Mouse (Mus musculus) midbrain, embryonic 12.5 days (tissue): ENCODE results near the gene Gpam. TPM values are rescaled to one million over a fixed set of nuclear protein-coding genes. Genes with fewer than 3 reads are reported as not detected.

Experiments
- ATAC-seq: fragments of 200-750 bp; cut with Nextera tagmentation; 2 replicates; pipeline ENCODE4 v1.8.0; 2017; ENCODE audit warnings: low read depth, moderate TSS enrichment, moderate library complexity; ENCODE audit not compliant: low FRiP score
- H3K27ac ChIP-seq: fragments of 300-500 bp; sonication (generic); replicated peaks from 2 replicates; pipeline ENCODE4 v1.5.1; 2016; ENCODE audit warnings: mild to moderate bottlenecking
- H3K27me3 ChIP-seq: fragments of 300-500 bp; sonication (generic); 2 replicates; pipeline ENCODE4 v1.6.1; 2016; ENCODE audit warnings: mild to moderate bottlenecking
- H3K36me3 ChIP-seq: fragments of 300-500 bp; sonication (generic); 2 replicates; pipeline ENCODE4 v1.6.1; 2016
- H3K4me1 ChIP-seq: fragments of 300-500 bp; sonication (generic); 2 replicates; pipeline ENCODE4 v1.6.1; 2016
- H3K4me2 ChIP-seq: fragments of 300-500 bp; sonication (generic); replicated peaks from 2 replicates; pipeline ENCODE4 v1.6.1; 2016; ENCODE audit warnings: mild to moderate bottlenecking, moderate library complexity
- H3K4me3 ChIP-seq: fragments of 300-500 bp; sonication (generic); 2 replicates; pipeline ENCODE4 v1.5.1; 2016; ENCODE audit warnings: mild to moderate bottlenecking
- H3K9ac ChIP-seq: fragments of 300-500 bp; sonication (generic); replicated peaks from 2 replicates; pipeline ENCODE4 v1.6.1; 2016; ENCODE audit warnings: mild to moderate bottlenecking, moderate library complexity
- H3K9me3 ChIP-seq: fragments of 300-500 bp; sonication (generic); 2 replicates; pipeline ENCODE4 v1.6.1; 2016; ENCODE audit warnings: mild to moderate bottlenecking
- WGBS: fragments of 180-500 bp; shearing (Covaris S2); methylation state at CpG from one replicate; pipeline ENCODE4 v1.1.7; 2016; 5-methylcytosine and 5-hydroxymethylcytosine counted together
- polyA plus RNA-seq: library from polyadenylated mRNA; unstranded; fragments of >200 nt; fragmentation: Nextera tagmentation; extraction: Ambion mirVana; gene quantifications from 2 replicates; pipeline ENCODE4 v1.2.1, GENCODE M21; 2016

Gene Gpam
- polyA plus RNA-seq, 1 experiment from 2014 or later, result 26.2 TPM

DNA sequence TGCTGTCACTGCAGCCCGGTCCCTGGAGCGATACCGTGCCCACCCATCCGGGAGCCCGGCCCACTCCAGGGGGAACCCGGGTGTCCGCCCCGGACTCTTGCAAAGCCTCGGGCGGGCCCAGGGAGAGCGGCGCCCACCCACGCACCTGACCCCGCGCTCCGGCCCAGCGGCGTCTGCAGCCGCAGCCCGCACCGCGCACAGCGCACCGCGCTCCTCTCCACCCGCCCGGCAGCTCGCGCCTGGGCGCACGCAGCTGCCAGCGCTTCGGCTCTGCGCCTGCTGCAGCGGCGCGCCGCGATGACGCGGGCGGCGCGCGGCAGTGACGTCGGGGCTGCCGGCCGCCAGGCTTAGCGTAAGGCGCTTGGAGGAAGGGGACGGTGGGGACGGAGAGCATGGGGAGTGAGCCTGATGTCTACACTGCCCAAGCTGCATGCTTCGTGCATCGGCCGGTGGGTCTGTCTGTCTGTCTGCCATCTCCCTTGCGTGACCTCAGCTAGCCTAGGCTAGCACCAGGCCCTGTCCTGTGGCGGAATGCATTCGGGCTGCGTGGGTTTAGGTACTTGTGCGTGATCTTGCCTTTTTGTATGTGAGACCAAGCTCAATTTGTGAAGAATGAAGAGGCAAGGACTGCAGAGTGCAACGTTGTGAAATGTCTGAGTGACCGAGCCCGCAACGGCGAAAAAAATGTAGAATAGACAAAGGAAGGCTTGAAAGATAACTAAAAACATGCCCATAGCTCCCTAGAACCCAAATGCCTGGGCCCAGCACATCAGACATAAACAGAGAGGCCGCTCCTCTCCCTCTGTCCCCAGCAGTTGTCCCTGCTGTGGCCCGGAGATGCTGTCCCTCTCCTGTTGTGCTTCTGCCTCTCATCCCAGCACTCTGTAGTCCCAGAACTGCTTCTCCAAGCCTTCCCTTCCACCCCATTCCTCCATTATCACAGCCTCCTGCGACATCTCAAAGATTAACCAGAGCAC lies 27.6 kb downstream of the Gpam start:
- ATAC-seq, result peak; percentile 89
- peak overlapping the region; percentile 92 for H3K9ac ChIP-seq
- H3K27me3 ChIP-seq, result no peaks in the 10 kb centered on the region
- H3K9me3 ChIP-seq, result no peaks in the 10 kb centered on the region
- H3K4me2 ChIP-seq, result peak overlapping the region; percentile 98
- under 1% methylated on average over 51 of the region's 69 CpGs for WGBS
- H3K4me3 ChIP-seq, result peak overlapping the region; percentile 97
- H3K4me1 ChIP-seq, result peaks cover 22% of the 10 kb centered on the region
- H3K27ac ChIP-seq, result peak overlapping the region; percentile 86
- 0 out of 2 replicates have a peak, but pooled peaks cover 7% of the 10 kb centered on the region for H3K36me3 ChIP-seq

DNA sequence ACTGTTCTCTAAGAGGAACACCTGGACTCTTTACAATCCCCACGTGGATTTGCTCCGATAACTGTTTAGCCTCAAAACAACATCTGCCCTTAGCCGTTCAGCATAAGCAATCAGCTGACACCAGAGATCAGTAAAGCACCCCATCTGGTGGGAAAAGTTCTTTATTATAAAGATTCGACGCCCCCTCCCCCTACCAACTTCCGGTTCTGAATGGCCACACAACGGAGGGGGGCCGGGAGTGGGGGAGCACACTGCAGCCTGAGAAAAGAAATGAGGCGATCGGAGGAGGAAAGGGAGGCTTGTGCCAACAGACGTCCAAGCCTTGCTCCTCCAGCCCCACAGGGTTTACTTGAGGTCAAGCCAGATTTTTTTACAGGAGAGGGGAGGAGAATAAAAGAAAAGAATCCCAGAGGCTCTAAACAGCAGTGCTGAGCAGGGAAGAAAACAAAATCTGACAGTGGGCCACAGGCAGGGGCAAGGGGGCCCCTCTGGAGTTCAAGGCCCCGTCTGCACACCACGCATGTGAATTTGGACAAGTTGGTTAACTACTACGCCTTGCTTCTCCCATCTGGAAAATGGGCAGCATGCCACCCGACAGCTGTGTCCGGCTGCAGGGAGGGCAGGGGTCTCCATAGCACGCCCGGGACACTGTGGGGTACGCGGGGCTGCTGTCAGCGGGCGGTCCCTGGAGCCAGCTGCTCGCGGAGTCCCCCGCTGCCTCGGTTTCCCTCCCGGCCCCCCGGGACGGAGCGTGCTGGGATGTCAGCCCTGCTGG lies 28.4 kb downstream of the Gpam start:
- peak overlapping the region; percentile 98 for H3K4me2 ChIP-seq
- H3K36me3 ChIP-seq, result 0 out of 2 replicates have a peak, but pooled peaks cover 7% of the 10 kb centered on the region
- peaks cover 22% of the 10 kb centered on the region for H3K4me1 ChIP-seq
- peak overlapping the region; percentile 92 for H3K9ac ChIP-seq
- no peaks in the 10 kb centered on the region for H3K27me3 ChIP-seq
- no peaks in the 10 kb centered on the region for H3K9me3 ChIP-seq
- 2% methylated on average over 30 of the region's 30 CpGs for WGBS
- H3K4me3 ChIP-seq, result peak overlapping the region; percentile 97
- H3K27ac ChIP-seq, result peak overlapping the region; percentile 86
- ATAC-seq, result peak; percentile 74

DNA sequence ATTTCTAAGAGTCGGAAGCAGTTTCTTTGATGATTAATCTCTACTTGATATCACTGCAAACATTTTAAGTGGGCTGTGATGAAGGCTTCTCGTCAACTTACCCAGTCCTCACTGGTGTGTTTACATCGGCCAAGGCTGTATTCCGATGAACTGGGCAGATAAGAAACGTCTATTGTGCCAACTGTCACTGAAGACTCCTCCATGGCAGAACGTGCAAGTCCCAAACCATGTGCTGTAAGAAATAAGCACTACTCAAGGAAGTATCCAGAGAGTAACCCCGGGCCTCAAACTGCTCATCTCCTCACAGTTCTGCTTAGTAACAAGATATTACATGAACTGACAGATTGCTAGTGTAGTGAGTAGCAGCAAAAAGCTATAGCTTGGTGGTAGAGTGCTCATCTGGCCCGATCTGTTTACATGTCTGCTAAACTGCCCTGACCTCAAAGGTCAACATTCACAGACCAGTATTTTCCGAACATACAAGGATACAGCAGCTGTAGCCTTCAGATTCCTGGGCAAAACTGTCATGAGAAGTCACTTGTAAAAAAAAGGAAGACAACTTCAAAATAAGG lies 29.6 kb downstream of the Gpam start:
- 81% methylated on average over 9 of the region's 9 CpGs for WGBS
- H3K36me3 ChIP-seq, result peaks cover 14% of the 10 kb centered on the region; the same call in 1 of the 2 replicates
- no peak overlapping the region for H3K4me2 ChIP-seq
- H3K4me3 ChIP-seq, result no peak overlapping the region
- H3K4me1 ChIP-seq, result peaks cover 17% of the 10 kb centered on the region
- H3K9me3 ChIP-seq, result no peaks in the 10 kb centered on the region
- no peak overlapping the region for H3K27ac ChIP-seq
- no peak overlapping the region for H3K9ac ChIP-seq
- no peak for ATAC-seq
- no peaks in the 10 kb centered on the region for H3K27me3 ChIP-seq

DNA sequence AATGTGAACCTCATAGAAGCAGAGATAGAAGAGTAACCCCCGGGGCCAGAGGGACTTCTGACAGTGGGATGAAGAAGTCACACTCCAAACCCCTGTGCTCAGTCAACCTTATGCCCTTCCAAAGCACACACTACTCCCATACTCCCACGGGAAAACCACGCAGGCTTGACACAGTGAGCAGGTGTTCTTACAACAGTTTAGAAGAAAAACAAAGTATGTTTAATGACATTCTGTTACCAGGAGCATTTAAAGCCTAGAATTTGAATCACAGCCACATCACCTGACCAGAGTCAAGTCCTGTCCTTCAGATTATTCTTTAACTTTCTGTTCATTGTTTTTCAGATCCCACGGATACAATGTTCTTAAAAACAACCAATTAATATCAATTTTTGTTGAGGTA lies 30.4 kb downstream of the Gpam start:
- no peaks in the 10 kb centered on the region for H3K27me3 ChIP-seq
- ATAC-seq, result no peak
- 86% methylated on average over 4 of the region's 4 CpGs for WGBS
- no peak overlapping the region for H3K9ac ChIP-seq
- no peak overlapping the region for H3K4me2 ChIP-seq
- H3K9me3 ChIP-seq, result no peaks in the 10 kb centered on the region
- peaks cover 19% of the 10 kb centered on the region for H3K36me3 ChIP-seq
- H3K4me1 ChIP-seq, result peaks cover 17% of the 10 kb centered on the region
- H3K4me3 ChIP-seq, result no peak overlapping the region
- no peak overlapping the region for H3K27ac ChIP-seq

DNA sequence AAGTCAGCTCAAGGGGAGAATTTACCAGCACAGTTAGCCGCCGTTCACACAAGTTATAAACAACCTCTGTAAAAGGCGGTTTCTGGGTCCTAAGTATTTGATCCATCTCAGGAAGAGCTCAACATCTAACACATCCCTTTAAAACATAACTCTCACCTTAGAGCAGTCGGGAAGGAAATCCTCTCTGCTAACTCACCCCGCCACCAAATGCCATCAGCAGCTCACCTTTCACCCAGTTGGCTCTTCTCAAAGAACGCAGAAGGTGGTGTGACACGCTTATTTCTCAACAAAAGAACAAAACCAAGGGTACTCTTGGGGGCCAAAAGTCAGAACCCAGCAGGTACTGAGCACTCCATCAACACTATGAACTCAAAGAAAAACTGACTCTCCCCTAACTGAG lies 31.5 kb downstream of the Gpam start:
- Histone ChIP-seq H3K36me3 (peaks cover 26% of the 10 kb centered on the region), H3K9me3 (no peaks in the 10 kb centered on the region), H3K4me1 (peaks cover 17% of the 10 kb centered on the region), H3K4me3 (no peak overlapping the region), H3K27me3 (no peaks in the 10 kb centered on the region), H3K27ac (no peak overlapping the region), H3K4me2 (no peak overlapping the region), H3K9ac (no peak overlapping the region)
- ATAC-seq, result no peak
- 89% methylated on average over 7 of the region's 7 CpGs for WGBS

DNA sequence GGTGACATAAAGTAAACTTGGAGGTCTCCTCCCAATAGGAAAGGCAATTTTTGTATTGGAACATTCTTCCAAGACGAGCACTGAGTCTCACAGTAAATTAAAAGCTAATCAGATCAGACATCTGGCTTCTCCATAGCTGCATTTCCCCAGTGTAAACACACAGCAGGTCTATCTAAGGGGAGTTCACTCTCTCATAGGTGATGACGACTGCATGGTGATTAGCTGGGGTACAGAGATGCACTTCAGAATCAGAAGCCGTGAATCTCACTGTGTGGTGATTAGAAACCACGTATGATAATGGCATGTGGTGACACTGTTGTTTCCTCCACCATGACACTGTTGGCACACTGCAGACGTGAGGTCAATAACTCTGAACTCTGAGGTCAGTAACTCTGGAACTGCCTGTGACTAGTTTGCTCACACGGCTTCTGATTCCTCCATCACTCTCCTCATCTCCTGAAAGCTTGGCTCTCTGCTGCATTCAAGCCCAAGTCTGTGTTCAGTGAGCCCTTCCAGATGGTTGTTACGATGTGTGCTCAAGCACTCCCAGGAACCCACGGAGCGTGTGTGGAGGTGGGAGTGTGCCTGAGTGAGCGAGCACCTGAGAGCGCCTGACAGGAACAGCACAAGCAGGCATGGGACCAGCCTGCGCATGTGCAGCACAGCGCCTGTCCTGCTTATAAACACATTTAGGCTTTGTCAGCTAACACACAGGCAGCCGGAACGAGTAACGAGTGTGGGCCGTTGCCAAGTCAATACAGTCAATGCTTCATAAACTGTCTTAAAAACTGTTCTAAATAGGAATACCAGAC lies 35.2 kb downstream of the Gpam start:
- H3K36me3 ChIP-seq, result peaks cover 56% of the 10 kb centered on the region

DNA sequence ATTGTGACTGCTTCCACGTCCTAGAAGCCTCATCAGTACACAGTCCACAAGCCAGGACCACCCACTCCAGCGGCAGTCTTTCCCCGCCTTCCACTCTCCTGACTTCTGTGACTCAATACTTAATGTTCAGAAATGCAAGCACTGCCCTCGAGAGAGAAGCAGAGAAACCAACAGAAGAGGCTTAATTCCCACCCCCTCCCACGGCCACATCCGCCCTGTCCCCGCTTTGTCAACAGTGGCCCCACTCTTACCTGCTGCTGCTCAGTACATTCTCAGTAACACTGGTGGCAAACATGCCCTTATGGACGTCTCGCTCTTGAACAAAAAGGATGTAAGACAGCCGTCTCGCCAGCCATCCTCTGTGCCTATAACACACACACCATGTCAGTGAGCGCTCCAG lies 36.2 kb downstream of the Gpam start:
- H3K9me3 ChIP-seq, result no peaks in the 10 kb centered on the region
- H3K4me1 ChIP-seq, result no peaks in the 10 kb centered on the region
- H3K27ac ChIP-seq, result no peak overlapping the region
- no peaks in the 10 kb centered on the region for H3K27me3 ChIP-seq
- H3K9ac ChIP-seq, result no peak overlapping the region
- peaks cover 66% of the 10 kb centered on the region for H3K36me3 ChIP-seq
- 87% methylated on average over 12 of the region's 12 CpGs for WGBS
- no peak overlapping the region for H3K4me2 ChIP-seq
- no peak overlapping the region for H3K4me3 ChIP-seq
- ATAC-seq, result no peak

More for the DNA sequence above, 35.2 kb downstream of the Gpam start:
- H3K27me3 ChIP-seq, result no peaks in the 10 kb centered on the region
- no peaks in the 10 kb centered on the region for H3K4me1 ChIP-seq
- 89% methylated on average over 17 of the region's 17 CpGs for WGBS
- H3K27ac ChIP-seq, result no peak overlapping the region
- no peak overlapping the region for H3K4me2 ChIP-seq
- H3K9ac ChIP-seq, result 0 out of 2 replicates have a peak overlapping the region, but pooled peaks have one; percentile 2
- H3K9me3 ChIP-seq, result no peaks in the 10 kb centered on the region
- no peak for ATAC-seq
- H3K4me3 ChIP-seq, result no peak overlapping the region

DNA sequence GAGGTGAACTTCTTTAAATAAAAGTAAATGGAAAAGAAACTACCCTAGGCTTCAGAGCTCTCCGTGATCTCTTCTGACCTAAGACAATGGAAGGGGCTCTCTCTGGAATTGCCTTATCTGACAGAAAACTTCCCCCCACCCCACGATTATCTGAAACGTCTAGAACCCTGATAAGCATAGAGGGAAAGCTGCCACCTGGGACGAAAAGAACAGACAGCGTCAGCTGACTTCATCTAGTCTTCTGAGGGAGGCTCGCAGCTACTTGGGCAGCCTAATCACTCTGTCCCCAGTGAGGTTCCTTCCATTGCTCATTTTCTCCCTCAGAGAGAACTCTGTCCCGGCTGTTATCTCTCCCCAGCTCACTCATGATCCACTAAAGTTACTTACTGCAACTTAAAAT lies 36.9 kb downstream of the Gpam start:
- no peak for ATAC-seq
- H3K36me3 ChIP-seq, result peaks cover 67% of the 10 kb centered on the region
- H3K4me3 ChIP-seq, result no peak overlapping the region
- no peak overlapping the region for H3K4me2 ChIP-seq
- WGBS, result 96% methylated on average over 7 of the region's 7 CpGs
- no peaks in the 10 kb centered on the region for H3K27me3 ChIP-seq
- H3K9ac ChIP-seq, result no peak overlapping the region
- H3K9me3 ChIP-seq, result no peaks in the 10 kb centered on the region
- H3K27ac ChIP-seq, result no peak overlapping the region
- no peaks in the 10 kb centered on the region for H3K4me1 ChIP-seq

DNA sequence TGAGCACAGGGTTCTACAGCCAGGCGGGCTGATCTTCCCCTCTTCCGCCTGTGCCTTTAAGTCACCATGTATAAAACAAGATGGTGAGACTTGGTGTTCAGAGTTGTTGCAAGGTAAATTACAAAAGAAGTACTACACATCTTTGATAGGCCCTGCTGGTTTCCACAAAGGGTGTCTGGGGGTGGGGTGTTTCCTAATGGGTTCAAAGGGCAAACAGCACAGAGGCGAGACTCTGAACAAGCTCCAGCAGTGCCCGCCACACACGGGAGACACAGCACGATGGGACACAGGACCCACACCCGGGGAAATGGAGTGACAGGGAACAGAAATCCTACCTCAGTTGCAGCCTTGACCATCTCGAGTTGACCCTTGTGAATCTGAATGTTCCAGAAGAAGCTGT lies 39.3 kb downstream of the Gpam start:
- Histone ChIP-seq H3K27me3 (no peaks in the 10 kb centered on the region), H3K9me3 (no peaks in the 10 kb centered on the region), H3K4me2 (no peak overlapping the region), H3K27ac (no peak overlapping the region), H3K4me3 (no peak overlapping the region), H3K4me1 (no peaks in the 10 kb centered on the region), H3K36me3 (peaks cover 83% of the 10 kb centered on the region), H3K9ac (no peak overlapping the region)
- ATAC-seq, result no peak
- WGBS, result 87% methylated on average over 8 of the region's 8 CpGs

DNA sequence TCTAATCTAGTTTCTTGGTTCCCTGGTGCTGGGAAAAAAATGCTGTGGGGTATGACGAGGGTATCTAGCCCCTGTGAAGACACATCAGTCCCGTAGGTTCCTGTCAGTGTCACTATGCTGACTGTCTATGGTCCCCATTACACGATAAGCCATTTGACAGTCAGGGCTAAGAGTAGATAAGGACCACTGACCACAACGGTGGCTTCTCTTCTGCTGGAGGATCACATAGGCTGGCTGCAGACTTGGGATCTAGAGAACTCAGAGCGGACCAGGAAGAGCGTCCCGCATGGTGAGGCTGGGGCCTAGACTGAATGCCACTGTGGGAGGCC lies 41.2 kb downstream of the Gpam start:
- Histone ChIP-seq H3K27me3 (no peaks in the 10 kb centered on the region), H3K4me3 (no peak overlapping the region), H3K27ac (no peak overlapping the region), H3K4me1 (no peaks in the 10 kb centered on the region), H3K4me2 (no peak overlapping the region), H3K9ac (no peak overlapping the region), H3K36me3 (peaks cover 88% of the 10 kb centered on the region), H3K9me3 (no peaks in the 10 kb centered on the region)
- no peak for ATAC-seq
- 90% methylated on average over 7 of the region's 7 CpGs for WGBS
